Mouse (Mus musculus) CH12.LX (cell line): Measurements from ENCODE around the gene Eif2b4.

Experiments used
- BHLHE40 ChIP-seq: IDR thresholded peaks from 2 replicates; pipeline ENCODE4 v1.6.1; 2011; ENCODE audit warnings: mild to moderate bottlenecking, low read depth, low read length, improper control_type of control experiment
- CHD1 ChIP-seq: IDR thresholded peaks from 2 replicates; pipeline ENCODE4 v1.6.1; 2012; ENCODE audit warnings: low read depth, low read length, improper control_type of control experiment, inconsistent platforms
- CTCF ChIP-seq, 2 experiments: IDR thresholded peaks in 1 of 2; conservative IDR thresholded peaks in 1 of 2; 2 replicates each; pipeline ENCODE4 v1.5.1; 2011 to 2012; ENCODE audit warnings: low read depth in 2 of 2, low read length in 2 of 2, improper control_type of control experiment in 1 of 2, inconsistent platforms in 1 of 2, mild to moderate bottlenecking in 1 of 2, moderate library complexity in 1 of 2
- EP300 ChIP-seq: IDR thresholded peaks from 2 replicates; pipeline ENCODE4 v1.6.1; 2011; ENCODE audit warnings: low read length, improper control_type of control experiment
- ETS1 ChIP-seq: conservative IDR thresholded peaks from 2 replicates; pipeline ENCODE4 v1.6.1; 2012; ENCODE audit warnings: low read depth, mild to moderate bottlenecking, inconsistent platforms, low read length, improper control_type of control experiment, moderate library complexity
- HCFC1 ChIP-seq: IDR thresholded peaks from 2 replicates; pipeline ENCODE4 v1.6.1; 2012; ENCODE audit warnings: low read depth, mild to moderate bottlenecking, inconsistent platforms, low read length, improper control_type of control experiment
- MAZ ChIP-seq: IDR thresholded peaks from 2 replicates; pipeline ENCODE4 v1.6.1; 2012; ENCODE audit warnings: low read depth, mild to moderate bottlenecking, inconsistent platforms, low read length, improper control_type of control experiment, moderate library complexity
- MXI1 ChIP-seq: IDR thresholded peaks from 2 replicates; pipeline ENCODE4 v1.6.1; 2011; ENCODE audit warnings: mild to moderate bottlenecking, low read depth, low read length, improper control_type of control experiment
- PAX5 ChIP-seq: IDR thresholded peaks from 2 replicates; pipeline ENCODE4 v1.6.1; 2012; ENCODE audit warnings: low read length, inconsistent platforms, mixed read lengths
- POLR2AphosphoS2 ChIP-seq: IDR thresholded peaks from 2 replicates; pipeline ENCODE4 v1.6.1; 2011; ENCODE audit warnings: low read depth, low read length, improper control_type of control experiment
- SIN3A ChIP-seq: IDR thresholded peaks from 2 replicates; pipeline ENCODE4 v1.6.1; 2012; ENCODE audit warnings: low read length, improper control_type of control experiment, inconsistent platforms
- UBTF ChIP-seq: IDR thresholded peaks from 2 replicates; pipeline ENCODE4 v1.6.1; 2012; ENCODE audit warnings: low read depth, mild to moderate bottlenecking, inconsistent platforms, low read length, improper control_type of control experiment, moderate library complexity
- USF1 ChIP-seq: IDR thresholded peaks from 2 replicates; pipeline ENCODE4 v1.6.1; 2014; ENCODE audit warnings: low read depth, mild to moderate bottlenecking, inconsistent platforms, low read length, improper control_type of control experiment
- ZC3H11A ChIP-seq: IDR thresholded peaks from 2 replicates; pipeline ENCODE4 v1.6.1; 2012; ENCODE audit warnings: low read depth, mild to moderate bottlenecking, inconsistent platforms, low read length, improper control_type of control experiment

GRCm38 (mm10) chr5:31164878-31165277, 28.4 kb downstream of the Eif2b4 start:
- TF ChIP-seq ZC3H11A = no peak
- TF ChIP-seq EP300 = no peak
- TF ChIP-seq POLR2AphosphoS2 = no peak
- TF ChIP-seq CTCF (conservative IDR thresholded peaks at IDR 0.05 in 1 of 2, IDR thresholded peaks at IDR 0.05 in 1 of 2; ENCODE audit: low read depth in 2 of 2, low read length in 2 of 2) = no peak
- no peak for TF ChIP-seq MXI1
- no peak for TF ChIP-seq ETS1
- no peak for TF ChIP-seq MAZ
- TF ChIP-seq BHLHE40 = no peak
- TF ChIP-seq USF1 = no peak
- TF ChIP-seq PAX5 = no peak
- no peak for TF ChIP-seq CHD1
- TF ChIP-seq HCFC1 = no peak
- TF ChIP-seq UBTF = no peak
- TF ChIP-seq SIN3A = no peak
